Mouse (Mus musculus): ENCODE measurements around the gene Ggt5. TPM values are rescaled to one million over a fixed set of nuclear protein-coding genes. Genes with fewer than 3 reads are reported as not detected.

Gene Ggt5
- polyA plus RNA-seq, 1 experiment from 2014 or later: 0.66 TPM

GRCm38 (mm10) chr10:75635693-75636055 is 46.5 kb downstream of the Ggt5 start:
- H3K36me3 ChIP-seq (ENCODE audit: control insufficient read depth, insufficient read depth, low read length): no peaks in the 10 kb centered on the region
- no peak overlapping the region for H3K27ac ChIP-seq (ENCODE audit: low read depth, low read length)
- H3K9me3 ChIP-seq (ENCODE audit: control insufficient read depth, low read length): no peaks in the 10 kb centered on the region
- no peaks in the 10 kb centered on the region for H3K4me1 ChIP-seq (replicated peaks; ENCODE audit: control insufficient read depth, insufficient read depth, low read length)
- WGBS: 6% methylated on average over 9 of the region's 9 CpGs
- H3K27me3 ChIP-seq (ENCODE audit: control insufficient read depth, insufficient read depth, low read length): no peaks in the 10 kb centered on the region
- DNase-seq (ENCODE audit: low spot score) (peak; percentile 88), ATAC-seq (ENCODE audit: low FRiP score) (no peak)
- H3K9ac ChIP-seq (ENCODE audit: low read depth, low read length): no peak overlapping the region
- no peak overlapping the region for H3K4me3 ChIP-seq (ENCODE audit: low read depth, low read length)
- H3K4me2 ChIP-seq (replicated peaks; ENCODE audit: low read depth, low read length): no peak overlapping the region

- Histone ChIP-seq H3K9me3 (ENCODE audit: control insufficient read depth, low read length) (no peaks in the 10 kb centered on the region), H3K4me3 (ENCODE audit: low read depth, low read length) (no peak overlapping the region), H3K4me1 (replicated peaks; ENCODE audit: control insufficient read depth, insufficient read depth, low read length) (no peaks in the 10 kb centered on the region), H3K27me3 (ENCODE audit: control insufficient read depth, insufficient read depth, low read length) (no peaks in the 10 kb centered on the region), H3K4me2 (replicated peaks; ENCODE audit: low read depth, low read length) (no peak overlapping the region), H3K27ac (ENCODE audit: low read depth, low read length) (no peak overlapping the region), H3K36me3 (ENCODE audit: control insufficient read depth, insufficient read depth, low read length) (no peaks in the 10 kb centered on the region), H3K9ac (ENCODE audit: low read depth, low read length) (no peak overlapping the region)
- 89% methylated on average over 12 of the region's 12 CpGs for WGBS
- DNase-seq (ENCODE audit: low spot score) (no peak), ATAC-seq (ENCODE audit: low FRiP score) (no peak)
Measured at GRCm38 (mm10) chr10:75636084-75636786, 47.1 kb downstream of the Ggt5 start.

- no peak overlapping the region for H3K4me3 ChIP-seq (ENCODE audit: low read depth, low read length)
- no peak overlapping the region for H3K9ac ChIP-seq (ENCODE audit: low read depth, low read length)
- DNase-seq (ENCODE audit: low spot score): no peak
- 94% methylated on average over 11 of the region's 11 CpGs for WGBS
- ATAC-seq (ENCODE audit: low FRiP score): no peak
- H3K27ac ChIP-seq (ENCODE audit: low read depth, low read length): no peak overlapping the region
- no peak overlapping the region for H3K4me2 ChIP-seq (replicated peaks; ENCODE audit: low read depth, low read length)
- H3K27me3 ChIP-seq (ENCODE audit: control insufficient read depth, insufficient read depth, low read length): no peaks in the 10 kb centered on the region
- no peaks in the 10 kb centered on the region for H3K36me3 ChIP-seq (ENCODE audit: control insufficient read depth, insufficient read depth, low read length)
- no peaks in the 10 kb centered on the region for H3K9me3 ChIP-seq (ENCODE audit: control insufficient read depth, low read length)
- no peaks in the 10 kb centered on the region for H3K4me1 ChIP-seq (replicated peaks; ENCODE audit: control insufficient read depth, insufficient read depth, low read length)
Measured at GRCm38 (mm10) chr10:75637711-75638110, 48.6 kb downstream of the Ggt5 start.

- Histone ChIP-seq H3K27ac (ENCODE audit: low read depth, low read length) (no peak overlapping the region), H3K4me1 (replicated peaks; ENCODE audit: control insufficient read depth, insufficient read depth, low read length) (peaks cover 7% of the 10 kb centered on the region), H3K4me3 (ENCODE audit: low read depth, low read length) (no peak overlapping the region), H3K36me3 (ENCODE audit: control insufficient read depth, insufficient read depth, low read length) (no peaks in the 10 kb centered on the region), H3K9ac (ENCODE audit: low read depth, low read length) (no peak overlapping the region), H3K9me3 (ENCODE audit: control insufficient read depth, low read length) (no peaks in the 10 kb centered on the region), H3K4me2 (replicated peaks; ENCODE audit: low read depth, low read length) (no peak overlapping the region), H3K27me3 (ENCODE audit: control insufficient read depth, insufficient read depth, low read length) (no peaks in the 10 kb centered on the region)
- DNase-seq (ENCODE audit: low spot score) (no peak), ATAC-seq (ENCODE audit: low FRiP score) (no peak)
- WGBS: 88% methylated on average over 7 of the region's 7 CpGs
Measured at GRCm38 (mm10) chr10:75641721-75642222, 52.6 kb downstream of the Ggt5 start.

- peaks cover 7% of the 10 kb centered on the region for H3K4me1 ChIP-seq (replicated peaks; ENCODE audit: control insufficient read depth, insufficient read depth, low read length)
- H3K27ac ChIP-seq (ENCODE audit: low read depth, low read length): no peak overlapping the region
- WGBS: 80% methylated on average over 9 of the region's 9 CpGs
- no peak for ATAC-seq (ENCODE audit: low FRiP score)
- H3K4me2 ChIP-seq (replicated peaks; ENCODE audit: low read depth, low read length): no peak overlapping the region
- no peaks in the 10 kb centered on the region for H3K27me3 ChIP-seq (ENCODE audit: control insufficient read depth, insufficient read depth, low read length)
- no peaks in the 10 kb centered on the region for H3K36me3 ChIP-seq (ENCODE audit: control insufficient read depth, insufficient read depth, low read length)
- H3K9ac ChIP-seq (ENCODE audit: low read depth, low read length): no peak overlapping the region
- no peak overlapping the region for H3K4me3 ChIP-seq (ENCODE audit: low read depth, low read length)
- DNase-seq (ENCODE audit: low spot score): no peak
- no peaks in the 10 kb centered on the region for H3K9me3 ChIP-seq (ENCODE audit: control insufficient read depth, low read length)
Measured at GRCm38 (mm10) chr10:75642436-75642835, 53.3 kb downstream of the Ggt5 start.

- H3K4me3 ChIP-seq (ENCODE audit: low read depth, low read length): no peak overlapping the region
- 89% methylated on average over 2 of the region's 2 CpGs for WGBS
- H3K4me2 ChIP-seq (replicated peaks; ENCODE audit: low read depth, low read length): no peak overlapping the region
- H3K9ac ChIP-seq (ENCODE audit: low read depth, low read length): no peak overlapping the region
- no peaks in the 10 kb centered on the region for H3K9me3 ChIP-seq (ENCODE audit: control insufficient read depth, low read length)
- DNase-seq (ENCODE audit: low spot score) (no peak), ATAC-seq (ENCODE audit: low FRiP score) (no peak)
- H3K27ac ChIP-seq (ENCODE audit: low read depth, low read length): no peak overlapping the region
- no peaks in the 10 kb centered on the region for H3K36me3 ChIP-seq (ENCODE audit: control insufficient read depth, insufficient read depth, low read length)
- peaks cover 7% of the 10 kb centered on the region for H3K4me1 ChIP-seq (replicated peaks; ENCODE audit: control insufficient read depth, insufficient read depth, low read length)
- H3K27me3 ChIP-seq (ENCODE audit: control insufficient read depth, insufficient read depth, low read length): no peaks in the 10 kb centered on the region
Measured at GRCm38 (mm10) chr10:75642891-75643290, 53.8 kb downstream of the Ggt5 start.

- no peak within 1 kb of the TSS for H3K4me3 ChIP-seq (ENCODE audit: low read depth, low read length)
- no peaks in the 10 kb centered on the region for H3K27me3 ChIP-seq (ENCODE audit: control insufficient read depth, insufficient read depth, low read length)
- 0 out of 2 replicates have a peak within 1 kb of the TSS, but pooled peaks have one; percentile 24 for H3K27ac ChIP-seq (ENCODE audit: low read depth, low read length)
- DNase-seq (ENCODE audit: low spot score): peak; percentile 70
- no peak within 1 kb of the TSS for H3K4me2 ChIP-seq (replicated peaks; ENCODE audit: low read depth, low read length)
- 2% methylated on average over 11 of the region's 11 CpGs for WGBS
- peaks cover 7% of the 10 kb centered on the region for H3K4me1 ChIP-seq (replicated peaks; ENCODE audit: control insufficient read depth, insufficient read depth, low read length)
- no peaks in the 10 kb centered on the region for H3K9me3 ChIP-seq (ENCODE audit: control insufficient read depth, low read length)
- ATAC-seq (ENCODE audit: low FRiP score): peak; percentile 67
- H3K9ac ChIP-seq (ENCODE audit: low read depth, low read length): 0 out of 2 replicates have a peak within 1 kb of the TSS, but pooled peaks have one; percentile 11
- no peaks in the 10 kb centered on the region for H3K36me3 ChIP-seq (ENCODE audit: control insufficient read depth, insufficient read depth, low read length)
Measured at GRCm38 (mm10) chr10:75643741-75644343, 54.7 kb downstream of the Ggt5 start, which contains the start of gene Susd2. Gene Susd2 (minus strand): TSS chr10:75644008.

GRCm38 (mm10) chr10:75645616-75646015 is 56.5 kb downstream of the Ggt5 start:
- 92% methylated on average over 8 of the region's 8 CpGs for WGBS
- no peak for ATAC-seq (ENCODE audit: low FRiP score)

GRCm38 (mm10) chr10:75646406-75646805 is 57.3 kb downstream of the Ggt5 start:
- Histone ChIP-seq H3K4me1 (replicated peaks; ENCODE audit: control insufficient read depth, insufficient read depth, low read length) (peaks cover 7% of the 10 kb centered on the region), H3K4me3 (ENCODE audit: low read depth, low read length) (no peak overlapping the region), H3K36me3 (ENCODE audit: control insufficient read depth, insufficient read depth, low read length) (no peaks in the 10 kb centered on the region), H3K9ac (ENCODE audit: low read depth, low read length) (no peak overlapping the region), H3K27ac (ENCODE audit: low read depth, low read length) (no peak overlapping the region), H3K27me3 (ENCODE audit: control insufficient read depth, insufficient read depth, low read length) (no peaks in the 10 kb centered on the region), H3K4me2 (replicated peaks; ENCODE audit: low read depth, low read length) (no peak overlapping the region), H3K9me3 (ENCODE audit: control insufficient read depth, low read length) (no peaks in the 10 kb centered on the region)
- DNase-seq (ENCODE audit: low spot score) (no peak), ATAC-seq (ENCODE audit: low FRiP score) (no peak)
- WGBS: 88% methylated on average over 6 of the region's 6 CpGs

More at GRCm38 (mm10) chr10:75645616-75646015, 56.5 kb downstream of the Ggt5 start:
- H3K27me3 ChIP-seq (ENCODE audit: control insufficient read depth, insufficient read depth, low read length): no peaks in the 10 kb centered on the region
- H3K27ac ChIP-seq (ENCODE audit: low read depth, low read length): no peak overlapping the region
- DNase-seq (ENCODE audit: low spot score): no peak
- H3K4me1 ChIP-seq (replicated peaks; ENCODE audit: control insufficient read depth, insufficient read depth, low read length): peaks cover 7% of the 10 kb centered on the region
- H3K4me3 ChIP-seq (ENCODE audit: low read depth, low read length): no peak overlapping the region
- H3K36me3 ChIP-seq (ENCODE audit: control insufficient read depth, insufficient read depth, low read length): no peaks in the 10 kb centered on the region
- H3K9ac ChIP-seq (ENCODE audit: low read depth, low read length): no peak overlapping the region
- H3K9me3 ChIP-seq (ENCODE audit: control insufficient read depth, low read length): no peaks in the 10 kb centered on the region
- no peak overlapping the region for H3K4me2 ChIP-seq (replicated peaks; ENCODE audit: low read depth, low read length)
